Mouse (Mus musculus) right cerebral cortex, postnatal 10 days (tissue): Measurements from ENCODE around the gene Zfp51.
A peak's percentile ranks its signal among the peaks of the same experiment; 100 is the strongest.
"Not testable (repeated sequence)": the region's sequence is repeated elsewhere in the genome, so short reads cannot be mapped to it uniquely, and the experiment has no call there.

Source experiments
- DNase-seq, 2 experiments: peaks; one replicate each; pipeline ENCODE4 v3.0.0; 2021; ENCODE audit warnings: low spot score in 2 of 2

The Zfp51 gene

DNA sequence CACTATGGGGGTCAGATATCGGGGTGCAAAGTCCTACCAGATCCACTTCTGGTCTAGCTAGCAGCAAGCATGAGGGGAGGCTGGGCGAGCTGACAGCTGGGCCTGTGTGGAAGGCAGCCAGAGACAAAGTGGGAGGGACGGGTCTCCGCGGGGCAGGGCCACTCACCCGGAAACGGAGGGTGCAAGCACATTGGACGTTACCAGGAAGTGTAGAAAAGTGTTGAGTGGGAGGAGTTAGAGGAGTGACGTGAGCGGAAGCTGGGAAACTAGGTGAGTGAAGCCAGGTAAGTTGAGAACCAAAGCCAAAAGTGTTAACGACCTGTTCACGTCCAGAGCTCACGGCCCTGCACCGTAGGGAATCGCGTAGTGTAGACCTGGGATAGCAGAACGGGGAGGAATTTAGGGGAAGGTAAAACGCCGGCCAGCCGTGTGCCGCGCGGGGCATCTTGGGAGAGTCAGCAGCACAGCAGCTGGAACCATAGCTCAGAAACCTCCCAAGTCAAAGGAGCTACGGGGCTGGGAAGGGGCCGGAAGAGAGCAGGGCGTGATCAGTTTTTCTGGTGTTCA lies at the start of gene Zfp51:
Zfp51 (plus strand) TSS at position 237 of the 567 bp plus-strand sequence.
- DNase-seq: peak; percentile 90 to 92

- peak; percentile 59 to 61 for DNase-seq
Observed at GRCm38 (mm10) chr17:21422664-21423599, 27.2 kb upstream of the Zfp51 start, which contains the start of gene Zfp54. TSS of gene Zfp54 (plus strand) at chr17:21423227.

DNA sequence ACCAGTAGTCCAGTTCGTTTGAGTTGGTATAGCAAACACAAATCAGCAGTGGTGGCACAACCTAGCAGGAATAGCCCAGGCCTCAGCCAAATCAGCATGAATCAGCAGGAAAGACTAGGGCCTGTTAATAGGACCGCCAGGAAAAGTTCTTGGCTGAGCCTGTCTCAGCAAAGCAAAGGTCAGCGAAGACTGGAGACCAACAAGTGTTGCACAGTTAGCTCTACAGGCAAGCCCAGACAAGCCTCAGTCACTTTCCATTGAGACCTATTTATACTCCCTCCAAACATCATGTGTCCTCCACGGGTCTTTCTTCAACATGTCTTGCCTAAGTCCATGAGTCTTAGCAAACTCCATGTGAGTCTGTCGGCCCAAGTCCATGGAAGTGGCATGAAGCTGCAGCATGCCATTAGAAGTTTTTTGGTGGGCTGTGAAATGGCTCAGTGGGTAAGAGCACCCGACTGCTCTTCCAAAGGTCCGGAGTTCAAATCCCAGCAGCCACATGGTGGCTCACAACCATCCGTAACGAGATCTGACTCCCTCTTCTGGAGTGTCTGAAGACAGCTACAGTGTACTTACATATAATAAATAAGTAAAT lies 11.3 kb upstream of the Zfp51 start:
- DNase-seq: not testable (repeated sequence)

GRCm38 (mm10) chr17:21449669-21450068 lies 505 bp upstream of the Zfp51 start:
- peak; percentile 82 to 84 for DNase-seq

DNA sequence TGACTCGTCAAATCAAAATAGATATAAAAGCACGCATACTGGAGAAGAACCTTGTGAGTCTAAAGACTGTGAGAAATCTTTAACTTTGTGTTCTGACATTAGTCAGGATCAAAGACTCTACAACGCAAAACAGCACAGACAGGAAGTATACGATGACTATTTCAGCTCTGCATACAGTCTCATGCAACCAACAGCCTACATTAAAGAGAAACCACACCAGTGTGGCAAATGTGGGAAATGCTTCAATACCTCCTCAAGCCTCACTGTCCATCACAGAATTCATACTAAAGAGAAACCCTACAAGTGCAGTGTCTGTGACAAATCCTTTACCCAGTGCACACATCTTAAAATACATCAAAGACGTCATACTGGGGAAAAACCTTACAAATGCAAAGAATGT lies 13.4 kb downstream of the Zfp51 start:
- no peak for DNase-seq

DNA sequence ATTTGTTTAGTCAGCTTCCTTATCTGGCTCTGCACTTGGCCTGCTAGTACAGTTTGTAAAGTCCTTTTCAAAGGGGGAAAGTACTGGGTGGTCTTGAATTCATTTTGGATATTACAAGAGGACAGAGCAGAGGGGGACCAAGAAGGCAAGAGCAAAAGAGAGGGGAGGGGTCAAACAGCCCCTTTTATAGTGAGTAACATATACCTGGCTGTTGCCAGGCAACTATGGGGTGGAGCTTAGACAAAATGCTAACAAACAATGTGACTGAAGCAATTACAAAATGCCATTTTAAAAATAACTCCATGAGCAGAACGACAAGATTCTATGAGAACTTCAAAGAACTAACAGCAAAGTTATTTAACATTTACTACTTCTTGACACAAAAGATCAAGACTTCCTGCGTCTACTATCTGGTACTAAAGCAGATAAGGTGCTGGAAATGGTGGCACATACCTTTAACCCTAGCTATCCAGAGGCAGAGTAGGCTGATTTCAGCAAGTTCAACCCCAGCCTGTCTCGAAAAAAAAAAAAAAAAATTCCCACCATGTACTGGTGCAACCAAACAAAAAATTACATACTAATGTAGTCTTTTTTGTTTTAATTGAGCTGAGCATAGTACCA lies 22.0 kb downstream of the Zfp51 start:
- no peak for DNase-seq

GRCm38 (mm10) chr17:21472653-21473307 lies 22.6 kb downstream of the Zfp51 start:
- DNase-seq: no peak

GRCm38 (mm10) chr17:21473362-21474190 lies 23.4 kb downstream of the Zfp51 start:
- DNase-seq: no peak

- not testable (repeated sequence) for DNase-seq
Observed at GRCm38 (mm10) chr17:21474729-21475128, 24.6 kb downstream of the Zfp51 start.

DNA sequence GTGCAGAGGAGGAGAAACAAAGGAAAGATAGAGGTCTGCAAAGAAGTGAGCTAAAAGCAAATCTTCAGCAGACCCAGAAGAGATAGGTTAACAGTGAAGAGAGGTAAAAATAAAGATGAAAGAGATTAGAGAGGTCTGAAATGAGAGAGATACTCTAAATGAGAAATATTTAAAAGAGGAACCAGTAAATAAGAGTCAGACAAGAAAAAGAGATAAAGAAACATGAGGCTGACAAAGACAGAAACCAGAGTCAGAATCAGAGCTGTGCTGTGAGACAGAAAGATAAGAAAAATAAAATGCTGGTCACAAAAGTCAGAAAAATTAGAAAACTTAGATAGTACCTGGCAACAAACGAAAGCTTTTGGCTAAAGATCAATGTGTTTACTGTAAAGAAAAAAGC lies 25.1 kb downstream of the Zfp51 start:
- DNase-seq: not testable (repeated sequence)

GRCm38 (mm10) chr17:21476351-21476750 lies 26.2 kb downstream of the Zfp51 start:
- not testable (repeated sequence) for DNase-seq

GRCm38 (mm10) chr17:21478103-21478777 lies 28.1 kb downstream of the Zfp51 start:
- not testable (repeated sequence) for DNase-seq

DNA sequence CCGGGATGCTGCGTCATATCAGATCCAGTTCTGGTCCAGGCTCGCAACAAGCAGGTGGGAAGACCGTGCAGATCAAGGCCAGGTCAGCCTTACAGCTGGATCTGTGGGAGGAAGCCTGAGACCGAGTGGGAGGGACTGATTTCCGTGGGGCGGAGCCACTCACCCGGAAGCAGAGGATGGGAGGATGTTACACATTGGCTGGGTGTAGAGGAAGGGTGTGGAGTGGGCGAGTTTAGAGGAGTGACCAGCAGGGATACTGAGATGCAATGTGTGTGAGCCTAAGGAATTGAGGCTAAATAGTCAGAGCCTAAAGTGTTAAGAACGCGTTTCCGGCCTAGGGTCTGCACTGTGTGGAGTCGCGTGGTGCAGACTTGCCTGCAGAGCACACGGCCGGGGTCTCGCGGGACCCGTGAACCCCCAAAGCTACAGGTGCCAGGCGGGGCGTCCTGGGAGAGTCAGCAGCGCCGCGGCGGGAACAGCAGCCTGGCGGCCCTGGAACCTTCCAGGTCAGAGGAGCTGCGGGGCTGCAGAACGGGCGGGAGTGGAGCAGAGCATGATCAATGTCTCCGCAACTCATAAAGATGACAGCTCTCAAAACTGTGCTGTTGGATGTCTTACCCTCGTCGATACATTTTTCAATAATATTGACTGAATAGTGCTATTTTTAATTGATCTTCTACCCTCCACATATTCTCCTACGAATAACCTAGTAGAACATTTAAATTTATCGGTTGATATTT lies 38.8 kb downstream of the Zfp51 start, which contains the start of gene Zfp53:
Zfp53 (plus strand) TSS at position 239 of the 740 bp plus-strand sequence.
- DNase-seq: peak; percentile 88 to 92

GRCm38 (mm10) chr17:21489500-21490001 lies 39.4 kb downstream of the Zfp51 start:
- DNase-seq: no peak

GRCm38 (mm10) chr17:21501365-21501764 lies 51.2 kb downstream of the Zfp51 start:
- DNase-seq: no peak

DNA sequence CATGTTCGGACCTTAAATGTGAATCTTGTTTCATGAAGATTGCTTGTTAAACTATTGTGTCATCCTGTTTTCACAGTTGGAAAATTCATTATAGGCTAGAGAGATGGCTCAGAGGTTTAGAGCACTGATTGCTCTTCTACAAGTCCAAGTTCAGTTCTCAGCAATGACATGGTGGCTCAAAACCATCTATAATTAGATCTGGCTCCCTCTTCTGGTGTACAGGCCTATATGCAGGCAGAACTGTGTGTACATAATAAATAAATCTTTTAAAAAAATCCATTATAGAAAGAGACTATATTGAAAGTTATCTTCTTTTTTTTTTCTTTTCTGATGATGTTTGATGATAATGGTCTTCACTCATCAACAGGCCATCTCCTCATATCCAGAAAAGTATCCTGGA lies 54.4 kb downstream of the Zfp51 start:
- no peak for DNase-seq

- no peak for DNase-seq
Observed at GRCm38 (mm10) chr17:21506258-21506657, 56.1 kb downstream of the Zfp51 start.

DNA sequence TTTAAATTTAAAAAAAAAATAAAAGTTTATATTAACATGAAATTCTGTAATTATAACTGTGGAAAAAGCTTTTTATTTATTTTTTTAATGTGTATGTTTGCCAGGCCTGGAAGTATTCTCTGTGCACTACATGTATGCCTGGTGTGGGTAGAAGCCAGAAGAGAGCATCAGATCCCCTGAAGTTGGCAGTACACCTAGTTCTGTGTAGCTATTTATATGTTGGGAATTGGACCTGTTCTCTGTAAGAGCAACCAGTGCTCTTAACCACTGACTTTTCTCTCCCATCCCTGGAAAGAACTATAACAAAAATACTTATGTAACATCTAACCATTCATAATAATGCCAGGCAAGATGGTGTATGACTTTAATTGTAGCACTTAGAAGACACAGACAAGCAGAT lies 59.6 kb downstream of the Zfp51 start:
- no peak for DNase-seq
